Mouse (Mus musculus) retina, embryonic 14.5 days (tissue): ENCODE data around the gene Alpl.

Experiments used
- DNase-seq: peaks from one replicate; pipeline ENCODE4 v3.0.0-alpha.2; 2015; ENCODE audit warnings: low spot score

Gene Alpl

DNA sequence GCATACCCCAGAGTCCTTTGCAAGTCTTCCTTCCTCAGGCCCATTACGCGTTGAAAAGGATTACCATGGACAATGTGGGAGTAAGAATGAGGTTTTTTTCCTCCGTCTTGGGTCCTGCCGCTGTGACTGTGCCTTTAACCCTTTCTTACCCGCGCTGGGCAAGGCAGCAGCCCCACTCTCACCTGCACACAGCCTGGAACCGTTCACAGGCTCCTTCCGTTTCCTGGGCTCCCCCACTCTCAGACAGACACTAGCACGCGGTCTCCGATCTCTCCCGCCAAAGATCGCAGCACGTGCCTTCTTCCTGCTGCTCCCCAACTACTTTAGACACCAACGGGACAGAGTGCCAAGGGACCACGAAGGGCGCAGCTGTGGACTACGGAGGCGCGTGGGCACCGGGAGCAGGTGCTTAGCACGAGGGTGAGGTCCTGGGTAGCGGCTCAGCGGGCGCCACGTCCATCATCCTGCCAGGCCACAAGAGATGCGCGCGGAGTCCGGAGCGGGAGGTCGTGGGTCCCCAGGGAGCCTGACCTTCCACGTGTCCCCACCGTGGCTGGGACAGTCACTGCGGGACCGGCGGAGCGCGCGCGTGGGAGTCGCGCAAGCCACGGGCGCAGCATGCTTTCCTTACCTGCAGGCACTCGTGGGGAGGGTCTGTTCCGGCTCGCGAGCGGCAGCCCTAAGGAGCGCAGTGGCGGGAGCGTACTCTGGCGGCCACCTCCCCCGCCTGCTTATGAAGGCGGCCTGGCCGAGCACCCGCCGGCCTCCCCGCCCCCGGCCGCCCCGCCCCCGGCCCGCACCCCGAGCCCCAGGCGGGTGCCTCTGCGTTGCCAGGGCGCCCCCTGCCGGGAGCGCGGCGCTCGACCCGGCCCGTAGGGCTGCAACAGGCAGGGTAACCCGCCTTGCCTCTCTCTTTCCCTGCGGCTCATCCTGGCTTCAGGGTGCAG lies at the start of gene Alpl:
Gene Alpl (minus strand): TSS at position 774 of the 947 bp plus-strand sequence.
- DNase-seq = peak; percentile 82

- peak; percentile 82 for DNase-seq
Observed at GRCm38 (mm10) chr4:137844656-137845055, 48.5 kb upstream of the Alpl start.

- DNase-seq = no peak
Observed at GRCm38 (mm10) chr4:137839452-137839851, 43.3 kb upstream of the Alpl start.

DNA sequence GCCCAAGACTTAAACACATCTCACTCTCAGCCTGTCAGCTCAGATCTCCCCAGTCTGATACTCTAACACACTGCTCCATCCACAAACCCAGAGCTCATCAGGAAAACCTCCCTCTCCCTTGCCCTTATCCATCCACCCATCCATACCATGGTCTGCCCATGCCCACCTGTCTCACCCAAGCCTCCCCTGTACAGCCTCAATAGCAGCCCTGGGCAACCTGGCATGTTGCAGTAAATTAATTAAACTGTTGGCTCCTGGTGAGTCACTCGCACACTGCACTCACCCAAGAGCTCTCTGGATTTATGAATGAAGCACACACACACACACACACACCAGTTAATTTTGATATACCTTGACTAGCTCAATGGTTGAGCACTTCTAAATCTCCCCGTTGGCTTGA lies 42.6 kb upstream of the Alpl start:
- no peak for DNase-seq

- no peak for DNase-seq
Observed at GRCm38 (mm10) chr4:137837792-137838191, 41.6 kb upstream of the Alpl start.

GRCm38 (mm10) chr4:137836741-137837140 lies 40.6 kb upstream of the Alpl start:
- no peak for DNase-seq

DNA sequence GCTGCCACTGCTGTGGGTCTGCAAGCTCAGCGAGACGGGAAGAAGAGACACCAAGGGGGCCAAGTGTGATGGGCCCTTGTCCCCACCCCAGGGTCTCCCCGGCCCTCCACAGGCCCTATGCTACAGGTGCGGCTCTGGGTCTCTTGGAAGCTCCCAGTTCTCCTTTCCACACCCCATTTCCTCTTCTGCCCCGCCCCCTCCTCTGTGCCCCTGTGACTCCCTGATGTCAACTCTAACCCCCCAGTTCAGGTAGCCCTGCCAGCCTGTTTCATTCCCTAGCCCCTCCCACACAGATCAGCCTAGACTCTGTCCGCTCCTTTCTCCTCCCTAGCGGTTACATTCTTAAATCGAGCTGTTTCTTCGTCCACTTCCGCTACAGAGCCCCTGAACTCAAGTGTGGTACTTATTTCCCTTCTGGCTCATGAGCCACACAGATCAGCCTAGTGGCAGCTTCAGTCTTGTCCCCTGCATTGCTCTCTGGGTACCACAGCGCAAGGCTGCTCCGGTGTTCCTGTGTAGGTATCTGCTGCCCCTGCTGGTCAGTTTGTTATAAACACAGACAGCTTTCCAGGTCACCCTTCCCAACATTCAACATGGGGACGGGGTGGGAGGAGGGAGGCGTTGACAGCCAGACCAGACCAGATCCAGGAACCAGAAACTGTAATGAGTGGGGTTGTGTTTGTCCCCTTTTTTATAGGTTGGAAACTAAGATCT lies 39.6 kb upstream of the Alpl start:
- peak; percentile 94 for DNase-seq

GRCm38 (mm10) chr4:137831598-137831997 lies 35.4 kb upstream of the Alpl start:
- DNase-seq = no peak

DNA sequence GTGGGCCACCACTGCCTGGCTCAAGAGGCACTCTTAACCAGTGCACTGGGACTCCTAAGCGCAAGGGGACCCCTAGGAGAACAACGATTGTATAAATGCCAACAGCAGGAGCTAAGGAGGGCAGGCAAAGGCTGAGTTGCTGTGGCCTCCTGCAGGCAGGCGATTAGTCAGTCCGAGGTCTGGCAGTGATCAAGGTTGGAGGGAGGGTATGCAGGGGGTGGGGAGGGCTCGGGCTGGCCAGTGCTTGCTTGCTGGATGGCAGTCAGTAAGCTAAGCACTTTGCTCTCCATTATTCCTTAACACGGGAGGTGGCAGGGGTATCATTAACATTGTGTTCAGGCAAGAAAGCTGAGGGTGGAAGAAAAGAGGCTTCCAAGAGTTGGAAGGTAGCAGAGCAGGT lies 34.2 kb upstream of the Alpl start:
- no peak for DNase-seq

GRCm38 (mm10) chr4:137824881-137825280 lies 28.7 kb upstream of the Alpl start:
- DNase-seq = no peak

- DNase-seq = no peak
Observed at GRCm38 (mm10) chr4:137823542-137823941, 27.4 kb upstream of the Alpl start.

DNA sequence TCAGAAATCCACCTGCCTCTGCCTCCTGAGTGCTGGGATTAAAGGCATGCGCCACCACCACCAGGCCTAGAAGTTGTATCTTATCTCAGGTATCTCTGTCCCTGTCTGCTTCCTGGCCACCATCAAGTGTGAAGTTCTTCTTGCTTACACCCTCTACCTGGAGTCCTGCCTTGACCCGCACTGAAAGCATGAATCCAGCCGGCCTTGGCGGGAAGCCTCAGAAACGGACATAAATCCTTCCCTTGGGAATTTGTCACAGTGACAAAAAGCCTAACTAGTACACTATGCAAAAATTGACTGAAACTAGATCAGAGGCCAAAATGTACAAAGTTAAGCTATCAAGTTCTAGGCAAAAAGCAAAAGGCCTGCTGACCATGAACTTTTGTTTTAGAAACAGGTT lies 26.4 kb upstream of the Alpl start:
- DNase-seq = no peak

- DNase-seq = no peak
Observed at GRCm38 (mm10) chr4:137820721-137821120, 24.5 kb upstream of the Alpl start.

GRCm38 (mm10) chr4:137819487-137819886 lies 23.3 kb upstream of the Alpl start:
- no peak for DNase-seq

- no peak for DNase-seq
Observed at GRCm38 (mm10) chr4:137818341-137818740, 22.2 kb upstream of the Alpl start.

DNA sequence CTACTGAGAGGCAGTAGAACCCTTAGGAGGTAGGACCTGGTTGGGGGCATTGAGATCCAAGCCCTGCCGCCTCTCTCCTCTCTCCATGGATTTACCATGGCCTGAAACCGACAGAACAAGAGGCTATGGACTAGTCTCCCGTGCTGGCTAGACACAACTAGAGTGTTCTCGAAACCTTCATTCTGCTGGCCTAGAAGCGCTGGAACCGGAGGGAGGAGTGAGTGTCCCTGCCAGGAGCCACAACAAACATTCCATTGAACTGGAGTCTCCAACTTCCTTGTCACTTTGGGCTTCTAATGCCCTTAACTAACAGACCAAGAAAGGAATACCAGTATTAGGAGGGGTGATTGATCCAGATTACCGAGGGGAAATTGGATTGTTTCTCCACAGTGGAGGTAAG lies 20.0 kb upstream of the Alpl start:
- DNase-seq = no peak

GRCm38 (mm10) chr4:137815473-137815872 lies 19.3 kb upstream of the Alpl start:
- no peak for DNase-seq

DNA sequence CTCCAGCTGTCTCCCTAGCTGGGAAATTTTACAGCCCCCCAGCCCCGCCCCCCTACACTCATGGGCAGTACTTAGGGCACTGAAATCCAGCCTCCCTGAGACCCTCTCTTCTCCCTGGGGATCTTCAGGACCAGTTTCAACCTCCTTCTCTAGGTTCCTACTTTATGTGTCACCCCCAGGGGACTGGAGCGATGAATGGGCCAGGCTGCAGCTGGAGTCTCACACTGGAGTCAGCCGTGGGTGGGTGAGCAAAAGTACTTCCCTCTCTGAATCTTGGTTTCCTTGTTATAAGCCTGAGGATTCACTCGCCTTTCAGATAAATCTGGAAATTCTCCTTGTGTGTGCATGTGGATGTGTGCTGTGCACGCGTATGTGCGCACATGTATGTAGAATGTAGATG lies 18.0 kb upstream of the Alpl start:
- DNase-seq = no peak

DNA sequence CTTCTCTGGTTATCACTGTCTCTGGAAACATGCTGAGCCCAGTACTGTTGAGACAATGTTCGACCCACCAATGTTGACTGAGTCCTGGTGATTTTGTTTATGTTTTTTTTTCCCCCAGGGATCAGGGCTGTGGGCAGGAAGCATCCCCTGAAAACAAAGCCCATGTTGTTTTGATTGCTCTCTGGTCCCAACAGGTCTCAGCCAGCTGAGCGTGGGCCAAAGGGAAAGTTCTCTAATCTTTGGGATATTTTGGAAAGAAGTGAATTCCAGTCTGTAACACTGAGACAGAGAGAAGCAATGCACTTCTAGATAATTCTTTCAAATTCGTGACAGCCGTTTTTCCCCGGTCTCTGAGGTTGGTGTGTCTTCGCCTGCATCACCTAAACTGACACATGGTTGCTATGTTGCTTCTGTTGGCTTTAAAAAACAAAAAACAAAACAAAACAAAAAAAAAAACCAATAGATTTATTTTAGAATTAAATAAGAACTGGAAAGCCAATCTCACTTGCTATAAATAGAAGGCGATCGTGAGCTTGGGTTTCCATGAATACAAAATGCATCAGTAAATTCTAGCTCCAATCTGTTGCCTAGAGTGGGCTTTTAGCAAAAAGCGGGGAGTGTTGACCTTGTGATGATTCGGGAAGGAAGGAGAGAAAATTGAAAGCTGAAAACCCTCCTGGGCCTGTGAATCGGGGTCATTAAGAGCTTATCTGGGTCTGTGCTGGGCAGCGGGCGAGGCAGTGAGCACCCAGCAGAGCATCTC lies 16.9 kb upstream of the Alpl start:
- no peak for DNase-seq

DNA sequence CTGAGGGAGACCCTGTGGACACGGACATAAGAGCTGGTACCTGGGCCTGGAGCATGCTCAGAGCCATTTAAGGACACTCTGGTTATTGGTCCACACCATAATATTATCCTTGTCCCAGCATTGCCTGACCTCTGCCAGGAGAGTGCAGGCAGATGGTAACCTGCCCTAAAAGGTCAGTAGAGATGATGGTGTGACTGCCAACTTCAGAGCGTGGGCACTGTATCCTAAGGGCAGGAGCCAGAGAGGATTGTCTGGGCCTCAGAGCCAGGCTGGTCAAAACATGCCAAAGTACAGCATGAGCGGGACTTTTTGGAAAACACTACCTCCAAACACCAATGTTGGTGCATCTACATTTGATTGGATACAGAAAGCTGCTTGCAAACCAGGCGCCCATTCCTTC lies 13.8 kb upstream of the Alpl start:
- DNase-seq = no peak

DNA sequence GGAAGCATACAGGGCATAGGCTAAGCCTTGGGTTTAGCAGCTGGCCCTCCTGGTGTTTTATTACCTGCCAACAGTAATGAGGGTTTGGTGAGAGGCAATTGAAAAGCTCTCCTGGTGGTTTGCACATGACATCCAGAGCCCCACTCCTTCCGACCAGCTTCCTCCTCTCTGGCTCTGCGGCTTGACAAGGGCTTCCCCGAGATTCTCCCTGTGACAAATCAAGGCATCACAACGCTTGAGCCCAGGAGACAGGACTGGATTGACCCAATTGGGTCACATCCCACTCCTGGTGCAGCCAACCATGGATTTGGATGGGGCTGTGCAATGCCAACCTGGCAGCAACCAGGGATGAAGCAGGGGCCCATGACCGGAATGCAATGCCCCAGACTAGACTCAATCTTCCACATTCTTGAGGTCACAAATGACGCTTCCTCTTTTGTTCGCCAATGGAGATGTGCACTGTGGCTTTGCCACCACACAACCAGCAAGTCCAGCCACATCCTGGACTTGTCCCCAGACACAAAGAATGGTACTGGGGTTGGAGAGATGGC lies 11.2 kb upstream of the Alpl start:
- no peak for DNase-seq

- DNase-seq = no peak
Observed at GRCm38 (mm10) chr4:137801196-137801595, 5.0 kb upstream of the Alpl start.
